Comparison of ENCODE assay signal across 8 mouse cellular contexts in genomic region chr8:105224413-105225271, GRCm38 (mm10). TPM values are rescaled to one million over a fixed set of nuclear protein-coding genes. Genes with fewer than 3 reads are reported as not detected.
DNase-seq lines count a peak whose midpoint lies in the region; ATAC-seq and TF ChIP-seq lines count a peak whose summit lies in the region.

Gene D230025D16Rik, plus strand, starts transcription at chr8:105225145.

- no peak for TF ChIP-seq CTCF in G1E (IDR thresholded peaks at IDR 0.05; ENCODE audit: low read depth, low read length)
- no peak for TF ChIP-seq CTCF in forebrain, postnatal 0 days (IDR thresholded peaks at IDR 0.05; ENCODE audit: low read depth)

- WGBS in forebrain, postnatal 0 days, result 2% methylated on average over 34 of the region's 34 CpGs
- WGBS in lung, embryonic 15.5 days, result 2% methylated on average over 34 of the region's 34 CpGs

- no peaks in the 10 kb centered on the region for H3K9me3 ChIP-seq in G1E (replicated peaks)
- H3K9me3 ChIP-seq in forebrain, postnatal 0 days (ENCODE audit: low read length), result no peaks in the 10 kb centered on the region
- no peaks in the 10 kb centered on the region for H3K9me3 ChIP-seq in lung, embryonic 15.5 days

- peaks cover 23% of the 10 kb centered on the region for H3K36me3 ChIP-seq in G1E (replicated peaks)
- no peaks in the 10 kb centered on the region for H3K36me3 ChIP-seq in forebrain, postnatal 0 days (ENCODE audit: insufficient read depth)
- H3K36me3 ChIP-seq in lung, embryonic 15.5 days, result no peaks in the 10 kb centered on the region

- peak within 1 kb of the TSS; percentile 98 for H3K4me3 ChIP-seq in G1E (ENCODE audit: low read depth, low read length)
- peak within 1 kb of the TSS; percentile 77 for H3K4me3 ChIP-seq in forebrain, postnatal 0 days (ENCODE audit: low read depth, low read length)
- H3K4me3 ChIP-seq in lung, embryonic 15.5 days, result peak within 1 kb of the TSS; percentile 65

- ATAC-seq in G1E (ENCODE audit: extremely low read depth, insufficient number of reproducible peaks, low FRiP score, poor library complexity, severe bottlenecking), result peak; percentile 80
- ATAC-seq in forebrain, postnatal 0 days, result peak; percentile 98
- ATAC-seq in lung, embryonic 15.5 days (ENCODE audit: borderline replicate concordance, extremely low read depth, low FRiP score, low TSS enrichment), result peak; percentile 93

- peak within 1 kb of the TSS; percentile 82 for H3K4me2 ChIP-seq in forebrain, postnatal 0 days (ENCODE audit: low read depth)
- peak within 1 kb of the TSS; percentile 87 for H3K4me2 ChIP-seq in lung, embryonic 15.5 days

- H3K27me3 ChIP-seq in G1E (ENCODE audit: insufficient read depth, low read length), result no peaks in the 10 kb centered on the region
- H3K27me3 ChIP-seq in forebrain, postnatal 0 days (ENCODE audit: insufficient read depth, low read length), result no peaks in the 10 kb centered on the region
- no peaks in the 10 kb centered on the region for H3K27me3 ChIP-seq in lung, embryonic 15.5 days

- peak within 1 kb of the TSS; percentile 78 for H3K27ac ChIP-seq in forebrain, postnatal 0 days (ENCODE audit: low read depth, low read length)
- H3K27ac ChIP-seq in lung, embryonic 15.5 days, result peak within 1 kb of the TSS; percentile 89

- peak; percentile 77 for DNase-seq in G1E (ENCODE audit: low spot score)
- peak; percentile 94 to 96 for DNase-seq in cerebellum, adult 18-20 months
- DNase-seq in forebrain, postnatal 0 days, result peak; percentile 97
- peak; percentile 98 for DNase-seq in heart, postnatal 4 days
- DNase-seq in layer of hippocampus, adult 8-10 months (ENCODE audit: low spot score in 2 of 2), result peak; percentile 88 to 94
- peak; percentile 89 for DNase-seq in ovary, adult 18-20 months (ENCODE audit: low spot score)
- peak; percentile 95 for DNase-seq in thymus, postnatal 0 days (ENCODE audit: low spot score)

- H3K4me1 ChIP-seq in G1E (ENCODE audit: insufficient read depth, low read depth, low read length), result peaks cover 31% of the 10 kb centered on the region
- peaks cover 17% of the 10 kb centered on the region for H3K4me1 ChIP-seq in forebrain, postnatal 0 days (ENCODE audit: insufficient read depth)
- H3K4me1 ChIP-seq in lung, embryonic 15.5 days, result peaks cover 24% of the 10 kb centered on the region

- H3K9ac ChIP-seq in forebrain, postnatal 0 days, result peak within 1 kb of the TSS; percentile 89
- H3K9ac ChIP-seq in lung, embryonic 15.5 days, result peak within 1 kb of the TSS; percentile 64

RNA-seq across cellular contexts. Expression of gene D230025D16Rik, which starts in this region (rescaled TPM):
- total RNA-seq in G1E (2014; fragmentation: Nextera tagmentation), result 35.2 and 37.5 TPM in 2 replicates
- 27.2 and 28.8 TPM in 2 replicates for total RNA-seq in G1E (2017)
- 4.0 and 5.0 TPM in 2 replicates for polyA plus RNA-seq in G1E (2012)
- 37.1 and 40.7 TPM in 2 replicates for total RNA-seq in forebrain, postnatal 0 days (2014; rRNA removed)
- 22.0 and 25.5 TPM in 2 replicates for polyA plus RNA-seq in forebrain, postnatal 0 days (2015; fragmentation: Nextera tagmentation; extraction: Ambion mirVana)
- 10 to 100 TPM; 14.3 to 16.7 TPM for total RNA-seq in heart, postnatal 4 days (2021)
- 10 to 100 TPM; 34.1 to 38.6 (median 36.6) TPM for total RNA-seq in layer of hippocampus, adult 8-10 months (2022)
- polyA plus RNA-seq in lung, embryonic 15.5 days (2015; fragmentation: Nextera tagmentation; extraction: Ambion mirVana), result 38.2 and 38.8 TPM in 2 replicates
- polyA plus RNA-seq in thymus, postnatal 0 days (2015; fragmentation: Nextera tagmentation; extraction: Ambion mirVana), result 18.1 and 18.6 TPM in 2 replicates

Comparison
In these comparisons a context has a peak if more than half of its experiments do, and no peak if none do; other contexts are left out.
1. Peak in every context shown above with its lines: DNase-seq, ATAC-seq, H3K4me3 ChIP-seq and H3K27ac ChIP-seq.